Mouse (Mus musculus): ENCODE data around the gene Adamts16.

Gene Adamts16

DNA sequence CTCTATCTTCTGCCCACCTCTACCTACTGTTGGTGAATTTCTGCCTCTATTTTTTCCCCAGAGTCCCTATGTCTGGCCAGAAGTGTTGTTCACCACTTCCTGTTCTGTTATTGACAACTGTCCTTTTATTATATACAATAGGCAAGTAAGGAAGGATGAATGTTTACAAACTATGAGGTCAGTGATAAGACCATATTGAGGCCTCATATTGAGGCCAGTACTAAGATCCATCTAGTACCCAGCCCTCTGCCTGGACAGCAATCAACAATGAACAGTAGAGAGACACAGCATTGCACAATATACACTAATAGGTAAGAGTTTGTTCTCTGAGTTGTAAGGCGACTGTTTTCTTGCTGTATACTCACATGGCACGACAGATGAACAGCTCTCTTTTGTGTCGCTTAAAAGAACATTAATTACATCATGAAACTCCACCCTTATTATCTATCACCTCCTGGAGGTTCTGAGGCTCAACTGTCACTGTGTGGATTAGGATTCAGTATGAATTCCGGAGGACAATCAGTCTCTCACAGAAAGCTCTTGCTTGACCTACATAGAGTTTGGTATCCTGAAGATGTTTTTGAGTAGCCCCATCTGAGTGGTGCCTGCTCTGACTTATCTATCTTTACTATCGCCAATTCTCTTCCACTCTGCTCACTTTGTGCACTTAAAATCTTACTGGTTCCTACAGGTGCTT lies 134.3 kb downstream of the Adamts16 start:
- no peak for DNase-seq

DNA sequence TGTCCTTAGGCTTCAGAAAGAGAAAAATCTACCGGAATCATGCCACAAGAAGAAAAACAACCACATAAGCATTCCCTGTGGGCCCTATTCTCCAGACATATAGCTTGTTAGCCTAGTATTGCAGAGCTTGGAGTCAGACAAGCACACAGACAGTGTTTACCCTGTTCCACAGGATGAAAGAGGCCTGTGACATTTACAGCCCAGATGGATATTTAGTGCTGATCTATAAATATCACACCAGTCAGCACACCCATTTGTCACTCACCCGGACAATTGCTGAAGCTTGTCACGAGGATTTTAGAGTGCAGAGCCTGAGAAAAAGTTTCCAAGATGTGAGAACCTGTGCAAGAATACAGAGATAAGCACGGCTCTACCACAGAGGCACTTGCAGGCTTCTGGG lies 138.7 kb downstream of the Adamts16 start:
- no peak for DNase-seq

DNA sequence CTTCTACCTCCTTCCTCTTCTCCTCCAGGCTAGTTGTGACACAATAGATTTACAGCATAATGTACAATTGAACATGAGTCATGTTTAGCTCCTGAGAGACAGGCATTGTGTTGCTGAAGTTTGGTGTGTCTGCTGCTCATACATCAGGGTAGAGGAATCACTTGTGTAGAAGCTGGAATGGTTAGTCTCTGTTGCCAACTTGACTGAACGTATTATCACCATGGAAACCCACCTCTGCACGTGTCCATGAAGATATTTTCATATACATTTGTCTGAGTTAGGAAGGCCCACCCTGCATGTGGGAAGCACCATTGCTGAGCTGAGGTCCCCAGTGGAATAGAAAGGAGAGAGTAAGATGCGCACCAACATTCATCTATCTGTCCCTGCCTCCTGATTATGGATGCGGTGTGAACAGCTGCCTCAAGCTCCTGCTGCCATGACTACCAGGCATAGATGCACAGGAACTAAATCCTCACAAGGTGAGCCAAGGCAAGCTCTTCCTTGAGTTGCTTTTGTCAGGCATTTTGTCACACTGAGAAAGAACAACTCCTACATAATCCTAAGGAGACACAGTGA lies 142.7 kb downstream of the Adamts16 start:
- DNase-seq = no peak

DNA sequence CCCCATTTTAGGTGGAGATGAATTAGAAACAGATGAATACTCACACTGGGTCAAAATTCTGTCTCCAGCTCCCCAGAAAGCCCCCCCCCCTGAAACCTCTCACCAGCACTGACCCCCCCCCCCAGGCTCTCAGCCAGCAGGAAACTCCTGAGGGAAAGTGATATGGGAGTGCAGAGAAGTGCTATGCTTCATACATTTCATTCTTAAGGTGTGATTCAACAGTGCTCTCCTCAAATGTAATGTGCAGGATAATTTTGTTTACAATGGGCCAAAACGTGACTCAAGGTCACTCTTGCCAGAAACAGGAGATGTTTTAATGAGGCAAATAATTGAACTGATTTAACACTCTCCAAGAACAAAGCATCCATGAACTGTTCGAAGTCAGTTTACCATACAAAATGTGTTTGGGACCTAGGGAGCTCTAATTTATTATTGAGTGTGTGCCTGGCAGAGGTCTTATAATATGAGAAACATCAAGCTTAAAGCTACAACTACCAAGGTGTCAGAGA lies 152.1 kb downstream of the Adamts16 start:
- no peak for DNase-seq

DNA sequence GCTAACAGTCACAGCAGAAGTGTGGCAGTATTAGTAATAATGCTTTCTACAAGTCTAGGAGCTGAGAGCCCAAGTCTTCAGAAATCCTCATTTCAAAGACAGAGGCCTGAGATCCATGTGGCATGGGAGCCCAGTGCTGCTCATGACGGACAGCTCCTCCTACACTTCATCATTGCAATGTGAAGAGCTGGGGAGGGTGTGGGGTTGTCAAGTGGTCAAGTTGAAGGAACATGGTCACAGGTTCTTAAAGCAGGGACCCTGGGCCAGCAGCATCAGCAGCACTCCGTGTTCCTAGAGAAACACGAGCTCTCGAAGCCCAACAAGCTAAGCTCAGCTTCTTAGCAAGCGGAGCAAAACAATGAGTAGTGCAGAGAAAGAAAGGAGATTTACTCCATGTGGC lies 155.8 kb downstream of the Adamts16 start:
- DNase-seq = no peak

DNA sequence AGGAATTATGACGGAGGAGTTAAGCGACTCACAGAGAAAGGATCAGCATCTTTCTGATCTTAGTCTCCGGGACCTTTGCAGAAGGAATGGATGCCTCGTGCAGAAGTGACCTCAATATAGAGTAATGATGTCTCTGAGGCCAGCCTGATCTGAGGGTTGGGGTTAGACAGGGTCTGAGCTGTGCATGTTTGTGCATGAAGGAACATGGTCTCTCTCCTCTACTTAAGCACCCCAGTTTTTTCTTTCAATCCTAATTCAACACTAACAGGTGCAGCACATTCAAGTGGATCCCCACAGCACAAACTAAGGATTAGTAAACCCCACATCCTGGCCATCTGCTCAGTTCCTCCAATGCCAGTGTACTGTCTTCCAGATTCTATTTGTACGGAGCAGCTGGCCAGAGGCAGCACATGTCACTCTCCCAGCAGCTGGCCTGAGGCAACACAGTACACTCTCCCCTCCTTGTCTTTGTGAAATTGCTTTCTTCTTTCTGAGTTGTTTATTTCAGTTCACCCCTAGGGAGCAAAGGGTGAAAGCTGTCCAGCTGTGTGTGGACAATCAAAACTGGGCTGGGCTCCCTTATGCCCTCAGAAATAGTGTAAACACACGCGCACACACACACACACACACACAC lies 156.5 kb downstream of the Adamts16 start:
- peak; percentile 11 to 56 for DNase-seq

DNA sequence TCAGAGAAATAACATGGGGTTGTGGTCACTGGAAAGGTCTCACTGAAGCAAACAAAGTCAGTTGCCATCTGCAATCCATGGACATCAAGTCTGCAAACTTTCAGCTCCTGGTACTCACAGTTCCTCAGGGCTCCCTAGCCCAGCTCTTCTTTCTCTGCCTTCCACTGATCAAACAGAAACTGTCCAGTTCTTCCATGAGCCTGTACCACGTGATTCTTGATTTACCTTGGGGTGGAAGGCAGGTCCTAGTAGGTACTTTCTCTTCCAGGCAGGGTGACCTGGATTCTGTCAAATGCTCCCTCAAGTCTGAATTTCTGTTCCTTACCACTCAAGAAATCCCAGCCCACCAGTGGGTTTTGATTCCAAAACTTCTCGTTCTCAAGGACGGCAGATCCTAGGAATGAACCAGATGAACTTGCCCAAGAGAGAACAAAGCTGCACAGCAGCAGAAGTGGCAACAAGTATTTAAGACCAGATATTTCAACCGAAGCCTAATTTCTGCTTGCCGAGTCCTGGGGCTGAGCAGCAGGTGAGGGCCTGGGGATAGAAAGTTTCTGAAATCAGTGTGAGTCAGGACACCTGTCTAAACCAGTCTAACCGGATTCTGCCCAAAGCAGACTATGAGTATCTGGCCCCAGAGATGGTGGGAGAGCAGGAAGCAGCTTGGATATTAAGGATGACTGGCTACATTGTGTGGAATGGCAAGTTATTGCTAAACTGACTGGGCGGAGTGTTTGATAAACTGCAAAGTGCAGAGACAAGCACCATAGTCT lies 160.0 kb downstream of the Adamts16 start:
- DNase-seq = no peak

DNA sequence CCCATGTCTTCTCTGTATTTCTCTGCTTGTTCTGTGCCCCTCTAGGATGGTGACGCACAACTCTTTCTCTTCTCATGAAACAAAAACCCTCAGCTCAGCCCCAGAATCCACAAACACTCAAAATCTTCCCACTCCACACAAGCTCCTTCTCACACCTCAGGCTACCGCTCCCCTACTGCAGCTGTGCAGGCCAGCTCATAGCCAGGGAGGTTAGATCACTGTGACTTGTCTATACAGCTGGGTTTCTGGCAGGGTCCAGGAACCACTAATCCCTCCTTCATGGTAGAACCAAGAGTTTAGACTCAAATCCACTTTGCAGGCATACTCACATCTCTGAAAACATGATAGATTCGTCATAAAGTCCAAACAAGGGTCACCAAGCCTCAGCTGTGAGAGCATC lies 161.3 kb downstream of the Adamts16 start:
- DNase-seq = no peak
